Mouse (Mus musculus): Measurements from ENCODE around the gene Olfr544. TPM values are rescaled to one million over a fixed set of nuclear protein-coding genes. Genes with fewer than 3 reads are reported as not detected.

The Olfr544 gene
- total RNA-seq, 4 experiments from 2014 or later: not detected

DNA sequence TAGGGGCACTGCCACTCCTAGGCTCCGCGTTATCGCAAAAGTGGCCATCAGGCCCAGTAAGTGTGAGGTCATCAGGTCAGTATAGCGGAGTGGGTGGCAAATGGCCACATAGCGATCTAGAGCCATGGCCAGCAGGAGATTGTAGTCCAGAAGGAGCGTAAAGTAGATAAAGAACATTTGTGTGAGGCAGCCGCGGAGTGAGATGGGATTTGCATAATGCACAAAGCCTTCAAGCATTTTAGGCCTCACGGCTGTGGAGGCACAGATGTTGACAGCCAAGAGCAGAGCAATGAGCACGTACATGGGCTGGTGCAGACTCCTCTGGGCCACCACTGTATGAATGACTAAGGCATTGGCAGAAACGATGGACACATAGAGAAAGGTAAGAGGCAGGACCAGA, 10.7 kb downstream of the Olfr544 start:
- no peak for DNase-seq (ENCODE audit: low spot score in 2 of 2)

DNA sequence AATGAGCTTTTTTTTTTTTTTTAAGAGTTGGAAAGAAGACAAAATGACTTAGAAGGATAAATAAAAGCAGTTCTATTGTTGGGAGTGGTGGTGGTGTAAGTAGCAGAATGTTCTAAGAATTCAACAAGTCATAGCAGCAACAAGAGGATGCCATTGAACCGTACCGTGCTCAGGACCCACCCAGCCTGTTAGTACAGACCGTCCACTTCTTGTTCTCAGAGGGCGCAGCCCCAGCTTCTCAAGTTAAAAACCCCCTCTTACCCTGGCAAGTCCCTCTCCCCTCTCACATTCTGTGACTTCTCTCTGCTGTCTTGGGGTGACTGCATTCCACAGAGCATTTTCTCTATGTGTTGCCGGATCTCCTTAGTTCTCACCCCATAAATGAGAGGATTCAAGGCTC, 11.5 kb downstream of the Olfr544 start:
- DNase-seq (ENCODE audit: low spot score in 2 of 2): no peak

DNA sequence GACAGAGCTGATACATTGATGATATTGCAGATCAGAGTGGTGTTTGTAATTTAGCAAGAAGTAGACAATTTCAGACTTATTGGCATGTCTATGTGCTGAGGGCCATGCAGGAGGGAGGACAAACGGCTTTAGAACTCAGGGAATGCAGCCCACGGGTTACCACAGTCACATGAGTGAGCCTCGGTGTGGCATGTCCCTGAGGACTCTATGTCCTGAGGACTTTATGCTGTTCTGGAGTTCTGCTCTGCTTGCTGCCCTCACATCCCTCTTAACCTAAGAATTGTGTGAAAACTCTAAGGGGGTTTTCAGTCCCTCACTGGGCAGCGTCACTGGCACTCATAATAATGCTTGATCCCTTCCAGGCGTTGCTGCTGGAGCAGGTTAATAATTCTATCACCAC, 15.4 kb downstream of the Olfr544 start:
- DNase-seq (ENCODE audit: low spot score in 2 of 2): no peak

DNA sequence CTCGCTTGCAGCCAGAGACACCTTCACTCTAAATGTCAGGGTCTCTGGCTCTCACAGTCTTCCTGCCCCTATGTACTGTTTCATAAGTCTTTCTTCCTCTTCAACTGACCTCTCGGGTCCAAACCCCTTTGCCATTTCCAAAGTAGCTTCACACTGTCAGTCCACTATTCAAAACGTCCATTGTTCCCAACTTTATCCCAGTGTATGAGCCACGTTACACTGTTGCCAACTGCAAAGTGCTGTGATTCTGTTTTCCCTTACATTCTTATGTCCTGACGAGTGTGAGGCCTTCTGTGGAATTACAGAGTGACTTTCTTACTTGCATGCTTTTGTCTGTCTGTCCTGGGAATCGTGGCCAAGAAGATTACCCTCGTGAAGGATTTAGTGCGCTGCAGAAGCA, 20.5 kb downstream of the Olfr544 start:
- DNase-seq (ENCODE audit: low spot score in 2 of 2): no peak

DNA sequence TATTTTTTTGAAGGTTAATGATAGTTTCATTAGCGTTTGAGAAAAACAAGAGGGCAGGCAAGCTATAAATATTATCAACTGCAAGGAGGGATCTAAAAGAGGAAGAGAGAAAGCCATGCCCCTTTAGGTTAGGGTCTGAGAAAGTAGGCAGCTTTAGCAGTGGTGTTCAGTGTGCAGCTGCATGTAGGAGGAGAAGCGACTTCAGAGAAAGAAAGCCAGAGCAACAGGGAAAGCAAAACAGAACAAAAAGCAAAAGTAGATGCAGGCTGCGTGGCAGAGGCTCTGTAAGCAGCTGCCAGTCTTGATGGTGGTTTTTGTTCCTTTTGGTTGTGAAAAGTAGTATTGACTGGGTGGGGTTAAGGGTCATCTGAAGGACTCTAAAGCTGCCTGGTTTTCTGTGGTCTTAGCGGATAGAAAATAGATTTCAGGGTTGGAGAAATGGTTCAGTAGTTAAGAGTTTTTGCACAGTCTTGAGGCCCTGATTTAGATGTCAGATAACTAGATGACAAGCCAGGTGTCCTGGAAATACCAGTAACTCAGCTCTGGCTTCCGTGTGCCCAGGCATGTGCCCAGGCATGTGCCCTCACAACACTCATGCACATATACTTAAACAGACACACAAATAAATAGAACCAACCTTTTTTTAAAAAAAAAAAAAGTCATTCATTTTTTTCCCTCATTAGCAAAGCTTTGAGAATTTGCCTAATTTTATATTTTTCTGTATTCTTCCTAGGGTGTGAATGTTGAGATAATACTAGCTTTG, 29.3 kb downstream of the Olfr544 start:
- no peak for DNase-seq (ENCODE audit: low spot score in 2 of 2)

DNA sequence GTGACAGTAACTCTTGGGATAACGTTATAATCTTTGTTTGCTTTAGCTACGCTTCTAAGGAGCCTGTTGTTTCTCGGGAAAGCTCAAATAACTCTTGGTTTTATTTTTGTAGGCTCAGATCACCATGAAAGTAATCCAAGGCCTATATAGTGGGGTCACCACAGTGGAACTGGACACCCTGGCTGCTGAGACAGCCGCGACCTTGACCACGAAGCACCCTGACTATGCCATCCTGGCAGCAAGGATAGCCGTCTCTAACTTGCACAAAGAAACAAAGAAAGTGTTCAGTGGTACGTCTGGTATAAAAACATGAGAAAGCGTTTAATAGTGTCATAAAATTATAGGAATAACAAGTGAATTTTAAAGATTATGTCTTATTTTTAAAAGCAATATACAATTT, 41.7 kb downstream of the Olfr544 start:
- peak in 1 of 2 experiments; percentile 10 for DNase-seq (ENCODE audit: low spot score in 2 of 2)

DNA sequence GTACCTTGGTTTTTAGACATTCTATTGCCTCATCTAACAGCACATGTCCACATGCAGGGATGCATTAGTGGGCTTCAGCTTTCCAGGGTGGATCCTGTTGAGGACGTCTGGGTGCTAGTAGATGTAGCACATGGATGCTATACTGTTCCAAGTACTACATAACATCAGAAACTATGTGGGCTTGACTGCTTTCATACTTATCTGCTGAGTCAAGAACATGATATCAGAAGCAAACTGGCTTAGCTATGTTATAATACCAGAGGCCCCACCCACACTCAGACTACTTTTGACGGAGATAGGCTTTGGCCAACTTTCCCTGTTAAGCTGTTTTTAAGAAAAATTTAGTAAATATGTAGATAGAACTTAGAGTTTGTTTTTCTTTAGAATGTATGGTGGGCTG, 43.8 kb downstream of the Olfr544 start:
- DNase-seq (ENCODE audit: low spot score in 2 of 2): no peak

DNA sequence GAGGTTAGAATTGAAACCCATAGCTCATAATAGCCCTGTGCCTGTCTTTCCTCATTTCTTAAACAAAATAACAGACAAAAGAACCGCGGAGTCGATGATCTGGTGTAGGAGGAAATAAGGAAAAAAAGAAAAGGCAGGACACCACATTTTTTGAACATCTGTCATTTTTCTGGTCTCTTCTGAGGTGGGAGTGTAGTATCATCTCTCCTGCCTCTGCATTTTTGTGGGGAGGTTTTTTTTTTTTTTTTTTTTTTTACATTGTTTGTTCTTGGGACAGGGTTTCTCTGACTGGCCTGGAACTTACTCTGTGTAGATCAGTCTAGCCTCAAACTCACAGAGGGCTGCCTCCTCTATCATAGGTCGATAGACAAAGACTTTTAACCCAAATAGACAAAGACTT, 45.7 kb downstream of the Olfr544 start:
- no peak for DNase-seq (ENCODE audit: low spot score in 2 of 2)

DNA sequence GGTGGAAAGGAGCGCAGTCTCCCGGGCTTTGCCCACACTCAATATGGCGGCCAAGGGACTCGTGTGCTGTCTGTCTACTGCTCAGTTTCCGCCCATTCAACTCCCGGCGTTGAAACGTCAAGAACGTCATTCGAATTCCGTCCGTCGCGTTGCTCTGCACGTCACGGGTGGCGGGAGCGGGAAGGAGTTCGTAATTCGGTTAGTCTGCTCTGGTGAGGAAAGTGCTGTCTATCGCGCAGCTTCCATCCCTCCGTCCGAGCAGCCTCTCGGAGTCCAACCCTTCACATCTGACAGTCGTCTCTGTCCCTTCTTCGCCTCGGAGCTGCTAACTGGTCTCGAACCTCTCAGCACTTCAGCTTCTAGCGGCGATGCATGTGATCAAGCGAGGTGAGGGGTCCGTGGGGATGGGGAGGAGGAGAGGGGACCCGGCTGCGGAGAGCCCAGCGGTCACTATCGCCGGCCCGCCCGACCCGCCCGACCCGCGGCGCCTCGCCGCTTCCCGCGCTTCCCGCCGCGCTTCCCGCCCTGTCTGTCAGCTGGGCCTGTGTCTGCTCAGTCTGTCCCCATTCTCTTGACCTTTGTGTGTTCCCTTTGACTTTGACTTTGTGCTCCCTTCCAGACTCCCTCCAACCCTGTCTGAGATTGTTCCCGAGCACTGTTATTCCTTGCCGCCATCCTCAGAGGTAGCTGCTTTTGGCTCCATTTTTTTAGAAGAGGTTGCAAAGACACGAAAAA, 46.3 kb downstream of the Olfr544 start, which contains the start of gene Rrm1:
TSS of gene Rrm1 (plus strand) at position 39 of the 735 bp plus-strand sequence.
- DNase-seq (ENCODE audit: low spot score in 2 of 2): peak; percentile 86 to 89

DNA sequence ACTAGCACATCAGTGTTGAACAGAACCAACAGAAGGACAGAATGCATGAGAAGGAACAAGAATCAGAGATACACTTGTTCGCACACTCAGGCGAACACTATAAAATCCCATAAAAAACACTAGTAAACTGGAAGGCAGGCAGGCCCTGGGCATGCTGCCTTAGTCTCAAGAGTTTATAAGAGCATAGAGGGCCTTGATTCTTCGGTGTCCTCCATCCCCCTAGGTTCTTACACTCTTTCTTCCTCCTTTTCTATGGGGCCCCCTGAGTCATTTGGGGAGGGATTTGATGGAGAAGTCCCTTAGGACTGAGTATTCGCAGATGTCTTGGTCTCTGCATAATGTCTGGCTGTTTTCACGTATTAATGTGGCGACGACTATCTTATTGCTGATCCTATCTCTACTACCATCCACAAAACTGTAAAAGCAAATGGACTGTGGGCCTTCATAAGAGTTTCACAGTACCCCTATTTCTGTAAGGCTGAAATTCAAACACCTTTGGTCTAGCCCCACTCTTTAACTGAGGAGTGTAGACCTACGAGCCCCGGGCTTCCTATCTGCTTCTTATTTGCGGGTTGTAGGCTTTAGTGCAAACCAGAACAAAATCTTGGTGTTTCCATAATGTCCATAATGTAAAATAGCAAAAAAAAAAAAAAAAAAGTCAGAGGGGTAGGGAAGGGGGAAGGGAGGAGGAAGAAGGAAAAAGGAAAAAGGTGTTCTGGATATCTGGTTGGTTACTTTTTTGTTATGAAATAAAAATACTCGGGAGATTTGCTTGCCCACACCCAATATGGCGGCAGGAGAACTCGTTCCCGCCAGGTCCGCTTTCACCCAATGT, 47.1 kb downstream of the Olfr544 start:
- DNase-seq (ENCODE audit: low spot score in 2 of 2): no peak

DNA sequence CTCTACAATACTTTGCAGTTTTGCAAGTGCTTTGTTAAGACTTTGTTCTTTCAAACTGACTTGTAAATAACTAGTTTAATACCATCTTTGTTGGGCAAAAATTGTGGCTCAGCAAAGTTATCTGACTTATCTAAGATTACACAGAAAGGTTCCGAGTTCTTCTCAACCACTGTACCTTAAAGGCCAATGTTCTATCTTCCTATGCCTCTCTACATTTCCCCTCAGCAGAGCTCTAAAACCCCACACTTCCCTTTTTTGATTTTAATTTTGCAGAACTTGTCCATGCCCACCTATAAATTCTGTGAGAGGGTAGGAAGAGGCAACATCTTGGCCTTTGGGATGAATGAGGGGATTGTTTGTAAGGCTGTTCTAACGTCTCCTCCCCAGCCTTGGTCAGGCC, 53.8 kb downstream of the Olfr544 start:
- no peak for DNase-seq (ENCODE audit: low spot score in 2 of 2)

Other genes starting within 250 kb of the Olfr544 start
- gene Rhog, start 232.3 kb downstream of the Olfr544 start, total RNA-seq (2022): 10 to 100 TPM in 3 of 4 experiments, 1 to 10 TPM in 1; 8.9 to 14.8 (median 11.5) TPM
- gene Stim1, start 220.5 kb downstream of the Olfr544 start, total RNA-seq (2022): 100 to 1,000 TPM; 159 to 172 (median 166) TPM
- gene Rrm1, start 46.6 kb downstream of the Olfr544 start, total RNA-seq (2022): 10 to 100 TPM; 16.9 to 19.9 (median 17.9) TPM
- gene Olfr543, start 6.6 kb downstream of the Olfr544 start, total RNA-seq (2022): not detected
- not detected for gene Olfr545, start 11.3 kb upstream of the Olfr544 start, total RNA-seq (2022)
- not detected for gene Olfr547, start 46.4 kb upstream of the Olfr544 start, total RNA-seq (2022)
- gene Olfr548-ps1, start 52.6 kb upstream of the Olfr544 start, total RNA-seq (2022): not detected
- not detected for gene Olfr549, start 61.6 kb upstream of the Olfr544 start, total RNA-seq (2022)
- 1 to 10 TPM; 1.9 to 2.5 (median 2.1) TPM for gene Trim21, start 77.2 kb upstream of the Olfr544 start, total RNA-seq (2022)
- not detected for gene Olfr550, start 83.1 kb upstream of the Olfr544 start, total RNA-seq (2022)
- not detected for gene Olfr551, start 103.6 kb upstream of the Olfr544 start, total RNA-seq (2022)
- under 1 TPM in 2 of 4 experiments, not detected in 2; 0.10 to 0.13 TPM for gene Olfr552, start 109.5 kb upstream of the Olfr544 start, total RNA-seq (2022)
- not detected for gene Olfr553, start 129.9 kb upstream of the Olfr544 start, total RNA-seq (2022)
- not detected for gene Olfr554, start 150.1 kb upstream of the Olfr544 start, total RNA-seq (2022)
- not detected for gene Olfr555, start 170.5 kb upstream of the Olfr544 start, total RNA-seq (2022)
- gene Olfr556, start 176.6 kb upstream of the Olfr544 start, total RNA-seq (2022): not detected
- 1 to 10 TPM; 3.8 to 5.3 (median 4.6) TPM for gene Trim68, start 199.0 kb upstream of the Olfr544 start, total RNA-seq (2022)
- not detected for gene Olfr557, start 207.6 kb upstream of the Olfr544 start, total RNA-seq (2022)
- gene Olfr558, start 213.9 kb upstream of the Olfr544 start, total RNA-seq (2022): 1 to 10 TPM in 2 of 4 experiments, under 1 TPM in 2; 0.75 to 1.1 (median 0.98) TPM
- not detected for gene Olfr33, start 230.8 kb upstream of the Olfr544 start, total RNA-seq (2022)
- not detected for gene Olfr559, start 239.2 kb upstream of the Olfr544 start, total RNA-seq (2022)

Measured in gastrocnemius, adult 8-10 months (tissue).